Mouse (Mus musculus) R1 (cell line): ENCODE data around the gene Fcgr3.

Experiments used
- DNase-seq: peaks from one replicate; pipeline ENCODE4 v3.0.0-alpha.2; 2018; ENCODE audit warnings: low read depth, low spot score

The Fcgr3 gene

DNA sequence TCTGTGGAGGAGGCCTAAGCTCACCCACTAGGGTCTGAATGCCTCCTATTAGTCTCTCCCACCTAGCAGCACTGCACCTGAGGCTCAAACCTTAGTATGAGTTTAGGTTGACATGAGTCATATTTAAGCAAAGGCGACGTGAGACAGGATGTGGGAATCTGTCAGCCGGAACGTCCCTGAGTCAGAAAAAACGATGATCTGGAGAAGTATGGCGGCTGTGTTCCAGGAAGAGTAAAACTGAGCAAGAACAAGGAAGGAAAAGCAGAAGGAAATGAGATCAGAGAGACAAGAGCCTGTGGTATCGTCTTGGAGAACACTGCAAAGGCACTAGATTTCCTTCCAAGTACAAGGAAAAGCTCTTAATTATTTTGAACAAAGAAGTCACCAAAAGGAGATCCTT, 14.0 kb downstream of the Fcgr3 start:
- no peak for DNase-seq

DNA sequence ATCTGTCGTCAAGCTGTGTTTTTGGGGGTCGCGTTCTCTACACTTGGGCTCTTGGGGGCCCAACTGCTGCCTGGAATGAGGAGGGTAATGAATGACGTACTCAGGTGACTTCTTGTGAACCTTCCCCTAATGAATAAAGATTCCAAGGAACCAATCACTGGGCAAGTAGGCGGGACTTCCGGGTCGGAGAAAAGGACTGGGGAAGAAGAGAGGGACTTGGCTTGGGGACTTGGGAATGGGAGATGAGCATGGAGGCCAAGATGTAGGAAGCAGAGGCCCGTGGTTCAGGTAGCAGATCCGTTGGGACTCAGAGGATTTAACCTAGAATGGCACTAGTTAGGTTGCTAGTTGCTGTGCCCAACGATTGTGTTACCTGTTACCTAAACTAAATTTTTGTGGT, 15.5 kb downstream of the Fcgr3 start:
- no peak for DNase-seq

DNA sequence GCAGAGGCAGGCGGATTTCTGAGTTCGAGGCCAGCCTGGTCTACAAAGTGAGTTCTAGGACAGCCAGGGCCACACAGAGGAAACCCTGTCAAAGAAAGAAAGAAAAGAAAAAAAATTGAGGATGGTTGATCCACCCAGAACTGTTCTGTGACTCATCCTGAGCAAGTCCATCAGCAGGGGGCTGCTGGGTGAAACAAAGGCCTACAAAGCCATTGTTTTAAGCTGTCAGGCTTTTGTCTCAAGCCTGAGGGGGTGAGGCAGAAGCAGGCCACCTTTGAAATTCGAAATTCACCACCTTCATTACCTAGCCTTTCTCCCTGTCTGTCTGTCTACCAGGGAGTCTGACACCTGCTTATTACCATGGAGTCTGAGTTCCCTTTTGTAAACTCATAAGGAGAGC, 18.2 kb downstream of the Fcgr3 start:
- DNase-seq, result peak; percentile 87

DNA sequence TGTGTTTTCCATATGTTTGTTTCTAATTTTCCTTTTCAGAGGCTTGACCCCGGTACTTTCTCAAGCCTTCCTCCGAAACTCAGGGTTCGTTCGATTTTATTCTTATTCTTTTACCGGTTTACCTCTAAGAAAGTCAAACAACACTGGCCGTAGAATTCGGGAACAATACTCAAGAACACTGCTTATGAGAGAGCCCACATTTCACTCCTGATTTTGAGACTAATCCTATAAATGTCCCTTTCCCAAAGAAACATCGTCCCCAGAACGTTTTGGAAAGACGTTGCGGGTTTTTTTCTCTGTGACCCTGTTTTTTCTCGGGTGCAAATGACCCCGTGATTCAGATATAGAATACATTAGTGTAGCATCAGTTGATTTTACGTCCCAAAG, 19.7 kb downstream of the Fcgr3 start:
- DNase-seq, result no peak

DNA sequence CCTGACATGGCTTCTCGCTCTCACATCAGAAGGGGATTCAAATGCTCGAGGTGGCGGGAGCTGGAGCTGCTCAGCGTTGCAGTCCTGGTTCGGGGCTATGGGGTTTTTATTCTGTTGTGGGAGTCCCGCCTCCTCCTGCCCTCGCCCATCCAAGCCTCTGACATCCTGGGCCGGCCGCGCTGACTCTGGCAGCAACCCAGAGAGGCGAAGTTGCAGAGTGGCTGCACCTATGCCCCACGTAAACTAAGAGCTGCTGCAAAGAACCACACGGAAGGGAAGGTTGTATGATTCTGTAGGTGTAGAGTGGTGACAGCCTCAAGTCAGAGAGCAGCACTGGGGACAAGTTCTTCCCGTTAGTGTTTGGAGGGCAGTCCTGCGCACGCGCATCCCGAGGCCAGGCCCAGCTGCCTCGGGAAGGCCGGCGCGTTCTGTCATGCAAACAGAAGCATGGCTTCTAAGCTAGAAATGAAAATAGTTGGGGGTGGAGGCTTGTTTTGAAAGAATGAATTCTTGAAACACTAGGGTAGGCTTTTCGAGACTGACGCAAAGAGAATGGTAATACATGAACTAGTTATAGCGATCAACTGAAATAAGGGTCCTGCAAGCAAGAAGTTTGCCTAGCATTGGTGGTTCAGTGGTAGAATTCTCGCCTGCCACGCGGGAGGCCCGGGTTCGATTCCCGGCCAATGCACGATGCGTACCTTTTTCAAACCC, 20.2 kb downstream of the Fcgr3 start:
- peak; percentile 57 for DNase-seq

DNA sequence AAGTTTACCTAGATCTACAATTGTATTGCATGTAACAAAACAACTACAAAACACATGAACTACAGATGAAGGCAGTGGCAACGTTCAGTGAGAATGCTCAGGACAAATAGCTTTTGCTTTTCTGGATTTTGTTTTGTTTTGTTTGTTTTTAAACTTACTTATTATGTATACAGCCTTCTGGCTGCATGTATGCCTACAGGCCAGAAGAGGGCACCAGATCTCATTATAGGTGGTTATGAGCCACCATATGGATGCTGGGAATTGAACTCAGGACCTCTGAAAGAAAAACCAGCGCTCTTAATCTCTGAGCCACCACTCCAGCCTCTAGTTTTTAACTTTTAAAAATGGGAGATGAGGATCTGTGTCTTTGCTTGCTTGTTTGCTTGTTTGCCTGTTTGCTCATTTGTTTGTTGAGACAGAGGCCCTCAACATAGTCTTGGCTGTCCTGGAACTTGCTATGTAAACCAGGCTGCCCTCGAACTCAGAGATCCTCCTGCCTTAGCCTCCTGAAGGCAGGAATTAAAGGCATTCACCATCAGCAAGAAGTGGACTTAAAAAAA, 21.1 kb downstream of the Fcgr3 start:
- DNase-seq, result no peak

DNA sequence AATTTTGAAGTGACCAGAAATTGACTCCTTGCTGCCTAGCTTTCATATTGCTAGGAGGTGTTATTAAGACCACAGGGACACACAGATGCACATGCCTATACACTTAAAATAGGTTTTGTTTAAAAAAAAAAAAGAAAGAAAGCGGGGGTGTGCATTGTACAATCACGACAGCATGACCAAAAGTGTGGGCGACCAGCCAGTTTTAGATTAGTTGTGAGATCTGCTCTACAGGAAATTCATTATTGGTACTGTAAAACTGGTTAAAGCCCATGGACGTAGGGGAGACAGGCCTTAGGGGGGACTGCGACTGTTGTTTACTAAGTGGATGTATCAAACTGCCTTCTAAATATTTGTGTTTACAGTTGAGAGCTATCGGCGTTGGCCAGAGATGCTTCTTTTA, 24.9 kb downstream of the Fcgr3 start:
- DNase-seq, result no peak

DNA sequence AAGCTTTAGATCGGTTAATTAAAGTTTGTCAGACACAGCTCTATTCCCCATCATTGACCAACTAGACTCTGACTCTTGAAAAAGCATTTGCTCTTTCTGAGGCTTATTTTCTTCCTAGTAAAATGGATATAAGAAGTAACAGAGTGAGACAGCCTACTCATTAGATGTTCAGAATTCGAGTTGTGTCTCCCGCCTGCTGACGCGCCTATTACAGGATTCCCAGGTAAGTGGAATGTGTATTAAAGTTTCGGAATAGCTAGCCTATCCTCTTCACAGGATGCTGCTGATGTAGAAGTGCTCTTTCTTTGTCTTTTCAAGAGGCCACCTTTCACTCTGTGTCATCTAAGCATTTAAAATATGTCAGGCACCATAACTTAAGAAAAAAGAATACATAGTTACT, 25.6 kb downstream of the Fcgr3 start:
- peak; percentile 88 for DNase-seq

DNA sequence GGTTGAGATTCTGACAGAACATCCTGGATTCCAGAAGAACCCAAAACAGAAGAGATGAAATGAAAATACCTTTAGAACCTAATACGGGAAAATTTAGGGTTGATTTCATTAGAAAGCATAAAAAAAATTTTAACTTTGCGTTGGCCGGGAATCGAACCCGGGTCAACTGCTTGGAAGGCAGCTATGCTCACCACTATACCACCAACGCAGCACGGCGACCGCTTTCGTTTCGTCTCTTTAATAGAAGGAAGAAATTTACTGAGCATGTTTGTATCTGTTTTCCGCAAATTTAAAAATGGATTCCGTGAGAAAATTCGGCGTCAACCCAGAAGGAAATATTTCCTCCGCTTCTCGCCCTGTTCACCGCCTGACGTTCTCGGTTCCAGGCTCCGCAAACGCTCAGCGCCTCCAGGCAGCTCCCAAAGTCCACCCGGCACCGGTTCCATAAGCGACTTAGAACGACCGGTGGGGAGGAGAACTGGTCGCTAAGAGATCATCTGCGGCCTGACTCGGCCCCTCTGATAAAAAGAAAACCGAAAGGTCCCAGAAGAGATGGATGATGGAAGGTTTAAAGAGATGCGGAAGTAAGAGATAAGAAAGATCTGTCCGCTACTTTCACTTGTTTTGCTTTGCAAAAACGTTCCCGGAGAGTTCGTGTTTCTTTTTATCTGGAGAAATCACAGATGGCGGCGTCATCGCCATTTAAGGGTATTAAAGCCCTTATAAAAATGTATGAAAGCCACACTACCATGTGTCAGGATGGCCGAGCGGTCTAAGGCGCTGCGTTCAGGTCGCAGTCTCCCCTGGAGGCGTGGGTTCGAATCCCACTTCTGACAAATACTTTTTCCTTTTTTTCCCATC, 26.6 kb downstream of the Fcgr3 start:
- DNase-seq, result peak; percentile 71

DNA sequence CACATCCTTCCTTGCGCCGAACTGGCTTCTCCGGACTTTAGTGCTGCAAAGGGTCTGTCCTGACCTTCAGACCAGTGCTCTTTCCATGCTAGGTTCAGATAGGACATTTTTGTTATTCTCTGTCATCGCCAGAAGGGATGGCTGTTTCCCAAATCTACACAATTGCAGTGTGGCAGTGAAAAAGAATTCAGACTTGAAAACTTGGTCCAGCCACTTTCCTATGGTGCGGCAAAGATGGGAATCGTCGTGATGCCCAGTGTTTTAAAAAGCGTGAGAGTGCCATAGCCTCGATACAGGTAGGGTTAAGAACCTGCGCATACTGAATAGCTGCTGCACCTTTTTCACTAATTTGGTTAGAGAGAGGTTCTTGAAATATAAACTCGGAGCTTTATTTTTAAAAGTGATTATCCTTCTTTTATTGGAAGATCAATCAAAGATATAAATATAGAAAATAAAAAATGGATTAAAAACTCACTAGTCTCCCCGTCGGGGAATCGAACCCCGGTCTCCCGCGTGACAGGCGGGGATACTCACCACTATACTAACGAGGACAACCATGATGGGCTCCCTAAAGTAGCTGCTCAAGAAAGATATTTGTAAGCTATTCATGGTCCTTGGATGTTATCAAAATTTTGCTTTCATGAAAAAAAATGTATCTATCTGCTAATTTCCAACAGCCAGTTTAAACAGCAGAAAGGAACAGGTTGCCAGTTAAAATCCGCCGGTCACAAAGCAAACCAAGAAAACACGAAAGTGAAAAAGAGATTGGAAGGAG, 28.0 kb downstream of the Fcgr3 start:
- DNase-seq, result peak; percentile 65

DNA sequence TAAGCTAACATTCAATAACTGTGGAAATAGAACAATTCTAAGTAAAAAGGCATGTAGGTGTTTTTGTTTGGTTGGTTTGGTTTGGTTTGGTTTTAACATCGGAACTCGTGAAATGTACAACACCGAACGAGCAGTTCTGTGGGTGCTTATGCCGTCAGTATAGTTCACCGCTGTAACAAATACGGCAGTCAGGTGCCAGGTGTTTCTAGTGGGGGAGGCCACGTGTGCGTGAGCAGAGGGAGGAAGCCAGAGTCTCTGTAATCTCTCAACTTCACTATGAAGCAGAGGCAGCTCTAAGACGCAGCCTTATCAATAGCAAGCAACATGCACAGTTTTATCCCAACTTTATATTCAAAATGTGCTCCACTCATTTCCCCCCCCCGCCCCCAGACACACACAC, 29.1 kb downstream of the Fcgr3 start:
- no peak for DNase-seq

DNA sequence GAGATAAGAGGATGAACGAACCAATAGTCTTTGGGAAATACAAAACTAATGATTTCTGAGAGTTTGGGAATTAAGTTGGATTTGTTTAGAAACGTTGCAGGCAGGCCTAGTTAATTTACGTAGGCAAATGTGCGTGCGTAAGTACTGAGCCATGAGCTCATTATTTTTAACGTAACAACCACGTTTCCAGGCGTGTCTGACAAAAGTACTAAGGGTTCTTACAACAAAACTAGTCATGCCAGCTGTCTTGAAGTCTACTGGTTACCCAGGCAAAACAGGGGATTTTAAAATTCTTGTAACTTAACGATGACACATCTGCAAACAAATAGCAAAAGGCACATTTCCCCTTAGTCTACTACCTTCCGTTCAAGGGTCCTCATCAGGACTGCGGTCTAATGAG, 30.5 kb downstream of the Fcgr3 start:
- DNase-seq, result peak; percentile 61

DNA sequence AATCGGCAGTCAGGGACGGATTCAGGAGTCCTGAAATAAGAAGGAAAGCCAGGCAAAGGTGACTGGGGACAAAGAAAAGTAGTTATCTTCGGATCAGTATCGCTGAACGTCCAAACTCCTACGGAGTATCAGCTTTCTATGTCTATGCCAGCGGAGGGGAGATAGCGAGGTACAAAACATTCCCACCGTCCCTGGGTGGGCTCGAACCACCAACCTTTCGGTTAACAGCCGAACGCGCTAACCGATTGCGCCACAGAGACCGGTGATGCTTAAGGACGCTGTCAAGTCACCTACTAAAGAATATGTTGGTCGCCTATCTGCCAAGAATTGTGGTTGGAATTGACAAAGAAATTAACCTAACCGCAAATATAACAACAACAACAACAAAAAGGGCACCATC, 31.0 kb downstream of the Fcgr3 start:
- DNase-seq, result peak; percentile 87

DNA sequence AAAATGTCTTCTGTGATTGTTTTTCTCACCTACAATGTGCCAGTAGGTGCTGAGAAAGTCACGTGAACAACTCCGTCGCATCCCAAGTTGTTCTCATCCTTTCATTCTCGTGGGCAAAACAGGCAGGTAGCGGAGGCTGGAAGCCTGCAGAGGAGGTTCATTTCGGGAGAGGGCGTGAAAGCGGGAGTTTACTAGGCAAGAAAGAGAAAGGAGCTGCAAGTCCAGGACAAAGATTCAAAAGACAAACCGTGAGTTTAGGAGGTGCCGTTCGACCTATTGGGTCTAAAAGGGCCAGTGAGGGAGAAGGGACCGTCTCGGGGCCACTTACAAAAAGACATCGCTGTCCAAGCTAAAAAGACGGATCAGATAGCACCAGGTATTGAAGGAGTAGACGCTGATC, 31.5 kb downstream of the Fcgr3 start:
- peak; percentile 63 for DNase-seq

DNA sequence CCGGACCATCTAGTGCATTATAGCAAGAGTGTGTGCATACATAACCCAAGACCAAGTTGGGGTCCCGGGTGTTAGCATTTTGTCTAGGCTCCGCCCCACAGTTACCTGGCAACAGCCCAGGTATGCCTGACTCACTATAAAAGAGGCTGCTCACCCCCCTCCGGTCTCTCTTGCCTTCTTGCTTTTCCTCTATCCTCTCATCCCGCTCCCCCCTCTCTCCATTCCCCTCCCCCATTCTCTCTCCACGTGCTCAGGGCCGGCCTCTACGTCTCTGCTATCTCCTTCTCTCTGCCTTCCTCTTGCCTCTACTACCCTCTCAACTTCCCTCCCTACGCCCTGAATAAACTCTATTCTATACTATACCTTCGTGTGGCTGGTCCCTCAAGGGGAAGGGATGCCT, 32.0 kb downstream of the Fcgr3 start:
- peak; percentile 45 for DNase-seq

DNA sequence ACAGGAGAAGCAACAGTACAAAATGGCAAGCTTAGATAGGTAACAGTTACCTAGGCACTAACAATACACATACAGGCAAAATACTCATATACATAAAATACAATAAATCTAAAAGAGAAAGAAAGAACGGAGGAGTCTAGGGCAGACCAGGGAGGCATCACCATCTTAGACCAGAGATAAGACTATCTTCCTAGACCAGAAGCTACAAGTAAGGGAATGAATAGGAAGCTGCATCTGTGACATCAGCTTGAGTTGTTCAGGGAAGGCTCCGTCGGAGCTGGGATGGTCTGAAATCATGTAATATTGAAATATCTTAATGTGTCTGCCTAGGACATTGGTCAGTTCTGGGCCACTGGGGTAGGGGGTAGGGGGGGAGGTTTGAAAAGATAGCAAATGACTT, 33.0 kb downstream of the Fcgr3 start:
- DNase-seq, result no peak

DNA sequence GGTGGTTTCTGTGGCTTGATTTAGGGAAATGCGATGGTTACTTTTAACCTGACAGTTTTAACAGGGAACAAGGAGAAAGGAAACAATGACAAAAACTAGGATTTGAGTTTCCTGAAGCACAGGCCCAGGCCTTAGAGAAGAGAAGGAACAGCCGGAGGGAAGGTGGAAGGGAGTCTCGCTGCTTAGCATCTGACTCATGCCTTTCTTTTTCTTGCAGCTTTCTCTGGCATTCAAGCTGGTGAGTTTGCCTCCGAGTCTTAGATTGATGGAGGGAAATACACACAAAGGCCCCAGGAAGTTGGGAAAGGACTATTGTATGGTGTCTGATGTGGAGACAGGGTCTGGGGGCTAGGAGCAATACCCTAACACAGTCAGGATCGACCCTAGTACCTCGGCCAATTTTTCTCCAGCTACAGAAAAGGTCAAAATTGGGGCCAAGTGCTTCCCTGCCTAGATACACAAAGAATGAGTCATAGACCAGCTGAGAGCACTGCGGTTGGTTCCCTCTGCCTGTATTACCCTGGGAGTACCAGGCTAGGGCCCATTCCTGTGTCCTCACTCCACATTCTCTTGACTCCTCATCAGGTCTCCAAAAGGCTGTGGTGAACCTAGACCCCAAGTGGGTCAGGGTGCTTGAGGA, 45.3 kb downstream of the Fcgr3 start:
- DNase-seq, result no peak

DNA sequence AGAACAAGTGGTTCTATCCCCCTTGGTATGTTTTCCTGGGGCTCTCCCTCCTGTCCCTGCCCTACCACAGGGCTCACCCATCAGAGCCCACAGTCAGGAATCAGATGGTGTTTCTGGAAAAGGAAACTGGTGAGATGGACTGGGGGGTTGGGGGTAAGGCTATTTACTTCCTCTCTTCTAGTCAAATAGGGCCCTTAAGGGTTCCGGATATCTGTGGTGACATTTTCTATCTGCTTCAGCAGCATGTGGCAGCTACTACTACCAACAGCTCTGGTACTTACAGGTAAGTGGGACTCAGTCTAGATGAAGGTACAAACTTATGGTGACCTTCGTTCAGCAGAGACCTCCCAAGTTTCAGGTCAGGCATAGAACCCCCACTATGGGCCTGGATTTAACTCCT, 46.0 kb downstream of the Fcgr3 start, which contains the start of gene Fcgr4:
Fcgr4 (plus strand) TSS at position 184 of the 400 bp plus-strand sequence.
- no peak for DNase-seq

DNA sequence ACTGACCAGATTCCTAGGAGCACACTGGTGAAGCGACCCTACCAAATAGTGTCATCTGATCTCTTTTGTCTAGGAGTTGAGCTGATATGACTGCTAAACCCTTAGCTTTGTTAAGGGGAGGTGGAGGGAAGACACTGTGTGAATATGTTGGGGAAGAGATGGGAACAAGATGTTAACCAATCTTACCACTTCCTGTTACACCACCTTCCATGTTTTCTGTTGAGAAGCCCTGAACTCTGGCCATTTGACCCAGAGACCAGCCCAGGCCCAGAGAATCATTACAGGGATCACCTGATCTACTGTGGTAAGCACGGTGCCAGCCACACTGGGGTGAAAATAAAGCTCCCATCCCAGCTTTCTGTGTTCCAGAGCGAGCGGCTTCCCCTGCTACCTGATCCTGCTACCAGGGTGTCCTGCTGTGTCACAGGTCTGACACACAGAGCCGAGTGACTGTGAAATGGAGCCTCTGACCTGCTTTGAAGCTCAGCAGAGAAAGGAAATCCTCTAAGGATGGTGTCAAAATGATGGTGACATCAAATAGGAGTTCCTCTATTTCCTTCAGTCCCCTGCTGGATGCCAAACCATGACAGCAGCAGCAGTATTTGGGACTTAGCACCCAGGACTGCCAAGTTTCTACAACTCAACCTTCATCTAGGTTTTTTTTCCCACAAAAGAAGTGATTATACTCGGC, 47.1 kb downstream of the Fcgr3 start:
- DNase-seq, result no peak

DNA sequence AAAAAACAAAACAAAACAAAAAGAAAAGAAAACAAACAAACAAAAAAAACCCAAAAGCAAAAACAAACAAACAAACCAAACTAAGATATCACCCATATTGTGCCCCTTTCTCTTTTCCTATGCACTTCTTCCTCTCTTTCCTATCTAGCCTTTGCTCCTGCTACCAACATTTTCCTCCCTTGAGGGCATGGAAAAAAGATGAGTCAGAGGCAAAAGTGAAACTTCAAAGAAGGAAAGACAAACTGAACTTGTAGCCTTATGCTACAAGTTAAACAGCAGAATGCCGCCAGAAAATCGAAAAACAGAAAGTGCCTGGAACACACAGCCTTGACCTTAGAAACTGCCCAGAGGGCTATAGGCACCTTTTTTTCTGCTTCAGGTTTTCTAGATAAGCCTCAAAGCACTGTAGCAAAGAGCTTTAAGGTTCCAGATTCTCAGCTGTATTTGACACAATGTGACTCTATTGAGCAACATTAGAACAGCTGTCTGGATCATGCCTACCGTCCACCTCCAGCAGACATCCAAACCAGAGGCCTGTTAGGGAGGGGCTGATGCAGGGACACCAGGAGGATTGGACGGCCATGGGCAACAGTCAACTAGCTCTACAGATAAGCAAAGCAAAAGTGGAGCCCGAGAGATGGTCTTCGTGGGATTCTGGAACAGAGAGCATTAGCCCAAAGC, 47.9 kb downstream of the Fcgr3 start:
- DNase-seq, result no peak
